Mouse (Mus musculus) bone marrow macrophage, adult 2 months (primary cell): Measurements from ENCODE around the gene Rnf26.

ENCODE experiments used
- CTCF ChIP-seq: IDR thresholded peaks from 2 replicates; pipeline ENCODE4 v1.5.1; 2012; ENCODE audit warnings: low read depth, mild to moderate bottlenecking, low read length, moderate library complexity
- POLR2A ChIP-seq: IDR thresholded peaks from 2 replicates; pipeline ENCODE4 v1.6.1; 2012; ENCODE audit warnings: mild to moderate bottlenecking, low read depth, low read length, borderline replicate concordance

- TF ChIP-seq CTCF = no peak
- no peak for TF ChIP-seq POLR2A
Measured at GRCm38 (mm10) chr9:44130034-44130433, 16.7 kb upstream of the Rnf26 start.
